Mouse (Mus musculus) C2C12 (cell line): ENCODE measurements at regions not wholly inside any gene's neighbourhood (a gene's known extent, or its start where the extent isn't known, plus 50 kb on each side); places are given as distances from the start of the nearest gene placed in this dataset.

Experiments used
- H3K27me3 ChIP-seq: one replicate; pipeline ENCODE4 v1.6.1; 2011; ENCODE audit not compliant: control insufficient read depth, insufficient read depth, insufficient read length
- H3K36me3 ChIP-seq: one replicate; pipeline ENCODE4 v1.6.1; 2011; ENCODE audit not compliant: control insufficient read depth, insufficient read depth
- H3K4me3 ChIP-seq: one replicate; pipeline ENCODE4 v1.5.1; 2011; ENCODE audit warnings: mild to moderate bottlenecking, control low read depth; ENCODE audit not compliant: poor library complexity, insufficient read depth, severe bottlenecking
- H3K79me2 ChIP-seq: one replicate; pipeline ENCODE4 v1.6.1; 2011; ENCODE audit not compliant: control insufficient read depth, insufficient read depth
- H3K79me3 ChIP-seq: one replicate; pipeline ENCODE4 v1.6.1; 2011; ENCODE audit warnings: low read depth, control low read depth
- H3ac ChIP-seq: one replicate; pipeline ENCODE3; 2011; ENCODE audit warnings: low read depth; ENCODE audit not compliant: control insufficient read depth, insufficient read length
- CEBPB ChIP-seq: IDR thresholded peaks from one replicate; pipeline ENCODE4 v1.6.1; 2011; ENCODE audit warnings: low read depth, mild to moderate bottlenecking, control low read depth, moderate library complexity
- CTCF ChIP-seq: IDR thresholded peaks from one replicate; pipeline ENCODE4 v1.5.1; 2011; ENCODE audit not compliant: control insufficient read depth, insufficient read depth, insufficient read length
- FOSL1 ChIP-seq: IDR thresholded peaks from one replicate; pipeline ENCODE4 v1.8.0; 2011; ENCODE audit warnings: mild to moderate bottlenecking, low read length; ENCODE audit not compliant: poor library complexity, insufficient read depth, severe bottlenecking
- MAX ChIP-seq: IDR thresholded peaks from one replicate; pipeline ENCODE4 v1.6.1; 2011; ENCODE audit warnings: mild to moderate bottlenecking, control low read depth
- MYOD1 ChIP-seq: IDR thresholded peaks from one replicate; pipeline ENCODE4 v1.6.1; 2011; ENCODE audit warnings: low read depth; ENCODE audit not compliant: control insufficient read depth, insufficient read length
- MYOG ChIP-seq: IDR thresholded peaks from one replicate; pipeline ENCODE4 v1.6.1; 2011; ENCODE audit not compliant: control insufficient read depth, insufficient read length; ENCODE audit errors: extremely low read depth
- USF1 ChIP-seq: IDR thresholded peaks from one replicate; pipeline ENCODE4 v1.6.1; 2011; ENCODE audit warnings: low read depth, mild to moderate bottlenecking, control low read depth, moderate library complexity

- H3K79me2 ChIP-seq: no peaks in the 10 kb centered on the region
- H3K4me3 ChIP-seq: no peak overlapping the region
- H3K36me3 ChIP-seq: no peaks in the 10 kb centered on the region
- no peaks in the 10 kb centered on the region for H3K27me3 ChIP-seq
- no peak overlapping the region for H3ac ChIP-seq
- TF ChIP-seq USF1 (peak; percentile 61), MYOD1 (no peak)
- no peaks in the 10 kb centered on the region for H3K79me3 ChIP-seq
Observed at GRCm38 (mm10) chr9:31657612-31658011, 193.3 kb upstream of the Tmem45b start.

- Histone ChIP-seq H3K36me3 (no peaks in the 10 kb centered on the region), H3K27me3 (no peaks in the 10 kb centered on the region), H3K79me3 (no peaks in the 10 kb centered on the region), H3K79me2 (no peaks in the 10 kb centered on the region), H3K4me3 (no peak overlapping the region), H3ac (no peak overlapping the region)
- TF ChIP-seq MYOD1 (no peak), FOSL1 (no peak), CEBPB (no peak), USF1 (no peak), CTCF (no peak), MAX (no peak), MYOG (no peak)
Observed at GRCm38 (mm10) chr9:31656676-31657075, 192.4 kb upstream of the Tmem45b start.

DNA sequence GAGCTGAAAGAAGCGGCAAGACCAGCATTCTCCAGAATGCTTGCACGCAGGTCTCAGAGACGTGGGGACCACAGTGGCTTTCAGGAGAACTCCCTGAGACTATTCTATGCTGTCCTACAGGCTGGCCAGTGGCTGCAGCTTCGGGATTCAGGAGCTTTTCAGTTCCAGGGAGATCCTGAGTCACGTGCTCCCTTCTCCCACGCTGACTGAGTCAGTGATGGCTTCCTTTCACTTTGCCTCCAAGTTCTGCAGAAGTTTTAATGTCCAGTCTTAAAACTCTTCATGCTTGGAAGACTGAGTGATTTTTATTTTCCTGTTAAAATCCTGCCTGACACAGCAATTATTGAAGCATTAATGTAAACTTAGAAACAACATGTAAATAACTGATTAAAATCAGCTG, 190.5 kb upstream of the Tmem45b start:
- H3K36me3 ChIP-seq: no peaks in the 10 kb centered on the region
- no peaks in the 10 kb centered on the region for H3K27me3 ChIP-seq
- no peak overlapping the region for H3ac ChIP-seq
- TF ChIP-seq FOSL1 (no peak), USF1 (peak; percentile 92)
- H3K79me3 ChIP-seq: no peaks in the 10 kb centered on the region
- no peak overlapping the region for H3K4me3 ChIP-seq
- H3K79me2 ChIP-seq: no peaks in the 10 kb centered on the region

- no peak overlapping the region for H3K4me3 ChIP-seq
- H3ac ChIP-seq: no peak overlapping the region
- no peaks in the 10 kb centered on the region for H3K79me3 ChIP-seq
- TF ChIP-seq CEBPB: no peak
- no peak for TF ChIP-seq FOSL1
- no peak for TF ChIP-seq CTCF
- no peak for TF ChIP-seq MYOG
- no peak for TF ChIP-seq MAX
- no peak for TF ChIP-seq USF1
- no peak for TF ChIP-seq MYOD1
- no peaks in the 10 kb centered on the region for H3K27me3 ChIP-seq
- H3K79me2 ChIP-seq: no peaks in the 10 kb centered on the region
- H3K36me3 ChIP-seq: no peaks in the 10 kb centered on the region
Observed at GRCm38 (mm10) chr9:31654213-31654612, 190.0 kb upstream of the Tmem45b start.

DNA sequence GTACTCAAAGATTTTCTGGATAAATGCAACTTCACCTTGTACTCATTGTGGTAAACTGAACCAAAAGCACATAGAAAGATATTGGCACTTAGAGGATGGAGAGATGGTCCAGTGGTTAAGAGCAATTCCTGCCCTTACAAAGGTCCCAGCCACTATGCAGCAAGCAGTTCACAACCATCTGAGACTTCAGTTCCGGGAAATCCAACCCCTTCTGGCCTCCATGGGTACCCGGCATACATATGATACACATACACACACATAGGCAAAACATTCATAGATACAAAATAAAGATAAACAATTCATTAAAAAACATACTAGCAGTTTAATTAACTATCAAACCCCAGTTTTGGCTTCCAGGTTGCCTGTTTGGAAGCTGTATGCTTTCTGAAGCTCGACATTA, 189.5 kb upstream of the Tmem45b start:
- TF ChIP-seq USF1 (no peak), FOSL1 (no peak), MYOG (no peak), CEBPB (no peak), MYOD1 (no peak), CTCF (no peak), MAX (no peak)
- H3K36me3 ChIP-seq: no peaks in the 10 kb centered on the region
- no peaks in the 10 kb centered on the region for H3K79me2 ChIP-seq
- no peak overlapping the region for H3K4me3 ChIP-seq
- no peaks in the 10 kb centered on the region for H3K79me3 ChIP-seq
- no peak overlapping the region for H3ac ChIP-seq
- no peaks in the 10 kb centered on the region for H3K27me3 ChIP-seq

GRCm38 (mm10) chr9:31650362-31651130, 186.3 kb upstream of the Tmem45b start:
- TF ChIP-seq FOSL1 (no peak), MYOG (no peak), USF1 (no peak), MYOD1 (no peak), CEBPB (no peak), MAX (no peak), CTCF (no peak)
- Histone ChIP-seq H3ac (no peak overlapping the region), H3K4me3 (no peak overlapping the region), H3K27me3 (no peaks in the 10 kb centered on the region), H3K36me3 (no peaks in the 10 kb centered on the region), H3K79me3 (no peaks in the 10 kb centered on the region), H3K79me2 (no peaks in the 10 kb centered on the region)
